Mouse (Mus musculus): ENCODE results near the gene Fam196b. TPM values are rescaled to one million over a fixed set of nuclear protein-coding genes. Genes with fewer than 3 reads are reported as not detected.

The Fam196b gene
- polyA plus RNA-seq (2014; fragmentation: Illumina TruSeq; extraction: RNeasy Lipid Tissue Mini Kit (QIAGEN cat#74804); ENCODE audit: low replicate concordance): 0.22 TPM

GRCm38 (mm10) chr11:34314534-34315379, at the start of gene Fam196b:
Gene Fam196b, plus strand, starts transcription at chr11:34314822.

Other genes starting within 250 kb of the Fam196b start
- not detected for gene 4930469K13Rik, start 216.3 kb upstream of the Fam196b start, polyA plus RNA-seq (2014; fragmentation: Illumina TruSeq; extraction: RNeasy Lipid Tissue Mini Kit (QIAGEN cat#74804); ENCODE audit: low replicate concordance)
- gene Foxi1, start 106.7 kb upstream of the Fam196b start, polyA plus RNA-seq (2014; fragmentation: Illumina TruSeq; extraction: RNeasy Lipid Tissue Mini Kit (QIAGEN cat#74804); ENCODE audit: low replicate concordance): not detected

Data from small intestine, adult 10 weeks (tissue).